Mouse (Mus musculus) midbrain, embryonic 13.5 days (tissue): ENCODE measurements around the gene Actn4. TPM values are rescaled to one million over a fixed set of nuclear protein-coding genes. Genes with fewer than 3 reads are reported as not detected.

Source experiments
- ATAC-seq: fragments of 200-750 bp; cut with Nextera tagmentation; 2 replicates; pipeline ENCODE4 v1.8.0; 2017; ENCODE audit warnings: mild to moderate bottlenecking, moderate TSS enrichment, moderate library complexity
- H3K27ac ChIP-seq: fragments of 300-500 bp; sonication (generic); 2 replicates; pipeline ENCODE4 v1.5.1; 2015; ENCODE audit warnings: inconsistent platforms, mild to moderate bottlenecking, moderate library complexity
- H3K27me3 ChIP-seq: fragments of 300-500 bp; sonication (generic); 2 replicates; pipeline ENCODE4 v1.6.1; 2015; ENCODE audit warnings: mild to moderate bottlenecking, inconsistent platforms
- H3K36me3 ChIP-seq: fragments of 300-500 bp; sonication (generic); 2 replicates; pipeline ENCODE4 v1.6.1; 2015; ENCODE audit warnings: mild to moderate bottlenecking, inconsistent platforms
- H3K4me1 ChIP-seq: fragments of 300-500 bp; sonication (generic); replicated peaks from 2 replicates; pipeline ENCODE4 v1.6.1; 2015; ENCODE audit warnings: inconsistent platforms
- H3K4me2 ChIP-seq: fragments of 300-500 bp; sonication (generic); replicated peaks from 2 replicates; pipeline ENCODE4 v1.6.1; 2015; ENCODE audit warnings: moderate library complexity, mild to moderate bottlenecking, inconsistent platforms
- H3K4me3 ChIP-seq: fragments of 300-500 bp; sonication (generic); replicated peaks from 2 replicates; pipeline ENCODE4 v1.5.1; 2015; ENCODE audit warnings: mild to moderate bottlenecking, inconsistent platforms
- H3K9ac ChIP-seq: fragments of 300-500 bp; sonication (generic); replicated peaks from 2 replicates; pipeline ENCODE4 v1.6.1; 2015; ENCODE audit warnings: mild to moderate bottlenecking, inconsistent platforms
- H3K9me3 ChIP-seq: fragments of 300-500 bp; sonication (generic); 2 replicates; pipeline ENCODE4 v1.6.1; 2016; ENCODE audit warnings: mild to moderate bottlenecking, inconsistent platforms
- WGBS: fragments of 180-500 bp; shearing (Covaris S2); methylation state at CpG from one replicate; pipeline ENCODE4 v1.1.7; 2015; 5-methylcytosine and 5-hydroxymethylcytosine counted together
- polyA plus RNA-seq: library from polyadenylated mRNA; unstranded; fragments of >200 nt; fragmentation: Nextera tagmentation; extraction: Ambion mirVana; gene quantifications from 2 replicates; pipeline ENCODE4 v1.2.1, GENCODE M21; 2015

Gene Actn4
- polyA plus RNA-seq, 1 experiment from 2014 or later: 132 TPM

GRCm38 (mm10) chr7:28849700-28850236 lies 112.4 kb downstream of the Actn4 start:
- Histone ChIP-seq H3K27ac (no peak overlapping the region), H3K9me3 (no peaks in the 10 kb centered on the region), H3K4me3 (no peak overlapping the region), H3K4me1 (no peaks in the 10 kb centered on the region), H3K9ac (no peak overlapping the region), H3K4me2 (no peak overlapping the region), H3K27me3 (no peaks in the 10 kb centered on the region), H3K36me3 (no peaks in the 10 kb centered on the region)
- 58% methylated on average over 1 of the region's 1 CpGs for WGBS
- ATAC-seq: no peak

- ATAC-seq: no peak
- 77% methylated on average over 1 of the region's 1 CpGs for WGBS
Observed at GRCm38 (mm10) chr7:28847273-28847672, 114.9 kb downstream of the Actn4 start.

More at GRCm38 (mm10) chr7:28847273-28847672, 114.9 kb downstream of the Actn4 start:
- no peak overlapping the region for H3K27ac ChIP-seq
- no peaks in the 10 kb centered on the region for H3K9me3 ChIP-seq
- H3K36me3 ChIP-seq: no peaks in the 10 kb centered on the region
- no peaks in the 10 kb centered on the region for H3K27me3 ChIP-seq
- no peak overlapping the region for H3K4me2 ChIP-seq
- H3K4me1 ChIP-seq: no peaks in the 10 kb centered on the region
- no peak overlapping the region for H3K4me3 ChIP-seq
- no peak overlapping the region for H3K9ac ChIP-seq

Other genes with a start within 250 kb of the Actn4 start
- gene Fbxo17, start 245.5 kb downstream of the Actn4 start, polyA plus RNA-seq: 3.3 and 4.0 TPM in 2 replicates
- gene Mrps12, start 220.5 kb downstream of the Actn4 start, polyA plus RNA-seq: 108 and 112 TPM in 2 replicates
- 22.4 and 22.9 TPM in 2 replicates for gene Sars2, start 220.3 kb downstream of the Actn4 start, polyA plus RNA-seq
- gene Ccer2, start 206.2 kb downstream of the Actn4 start, polyA plus RNA-seq: 0.26 and 0.58 TPM in 2 replicates
- 102 and 108 TPM in 2 replicates for gene Sirt2, start 195.6 kb downstream of the Actn4 start, polyA plus RNA-seq
- 52.7 and 56.7 TPM in 2 replicates for gene Nfkbib, start 194.8 kb downstream of the Actn4 start, polyA plus RNA-seq
- gene Rinl, start 173.4 kb downstream of the Actn4 start, polyA plus RNA-seq: 1.9 and 2.3 TPM in 2 replicates
- gene Hnrnpl, start 153.8 kb downstream of the Actn4 start, polyA plus RNA-seq: 238 and 239 TPM in 2 replicates
- 69.4 and 71.6 TPM in 2 replicates for gene Ech1, start 137.1 kb downstream of the Actn4 start, polyA plus RNA-seq
- 4.5 and 5.8 TPM in 2 replicates for gene Lgals4, start 128.5 kb downstream of the Actn4 start, polyA plus RNA-seq
- 8.5 and 9.8 TPM in 2 replicates for gene Lgals7, start 98.5 kb downstream of the Actn4 start, polyA plus RNA-seq
- 0.62 and 0.70 TPM in 2 replicates for gene Capn12, start 80.9 kb downstream of the Actn4 start, polyA plus RNA-seq
- 318 and 323 TPM in 2 replicates for gene Eif3k, start 19.5 kb upstream of the Actn4 start, polyA plus RNA-seq
- 4.5 and 5.0 TPM in 2 replicates for gene Map4k1, start 19.7 kb upstream of the Actn4 start, polyA plus RNA-seq
- 8.5 and 9.0 TPM in 2 replicates for gene Ryr1, start 162.8 kb upstream of the Actn4 start, polyA plus RNA-seq
- gene Rasgrp4, start 172.5 kb upstream of the Actn4 start, polyA plus RNA-seq: 0.40 and 0.50 TPM in 2 replicates
- 17.5 and 18.4 TPM in 2 replicates for gene Fam98c, start 193.9 kb upstream of the Actn4 start, polyA plus RNA-seq
- 0.54 and 0.93 TPM in 2 replicates for gene Ggn, start 207.9 kb upstream of the Actn4 start, polyA plus RNA-seq
- 9.4 and 9.9 TPM in 2 replicates for gene Spred3, start 208.1 kb upstream of the Actn4 start, polyA plus RNA-seq
- 314 and 315 TPM in 2 replicates for gene Psmd8, start 218.4 kb upstream of the Actn4 start, polyA plus RNA-seq